9 mouse cellular contexts compared by ENCODE assay signal in genomic region chr15:81803425-81803951, GRCm38 (mm10). TPM values are rescaled to one million over a fixed set of nuclear protein-coding genes. Genes with fewer than 3 reads are reported as not detected.
DNase-seq lines count a peak whose midpoint lies in the region; ATAC-seq and TF ChIP-seq lines count a peak whose summit lies in the region.
"Had no signal": no experiment of that assay in that cellular context is flagged by ENCODE, and none has a peak within 500 bp of the region (broad histone marks: within the 10 kb centered on the region; RNA-seq: fewer than 3 reads in every experiment).

No protein-coding gene starts in this region.

- H3K9ac ChIP-seq in liver, adult 2 months (ENCODE audit: low read depth, low read length): peak overlapping the region; percentile 85
- no peak overlapping the region for H3K9ac ChIP-seq in intestine, embryonic 14.5 days (ENCODE audit: low read length)
- no peak overlapping the region for H3K9ac ChIP-seq in neural tube, embryonic 13.5 days

- ATAC-seq in intestine, embryonic 14.5 days (replicated peaks; ENCODE audit: low FRiP score, low TSS enrichment, low read depth): no peak
- no peak for ATAC-seq in neural tube, embryonic 13.5 days (ENCODE audit: low read depth)

- no peak for DNase-seq in gastrocnemius, adult 2 months
- DNase-seq in gastrocnemius, postnatal 25 days: no peak
- DNase-seq in liver, adult 2 months (ENCODE audit: extremely low read depth, low read depth, low spot score): no peak
- no peak for DNase-seq in liver
- no peak for DNase-seq in intestine, embryonic 14.5 days (ENCODE audit: low spot score)
- DNase-seq in spleen, postnatal 36 days (ENCODE audit: low spot score in 2 of 2): no peak
- DNase-seq in layer of hippocampus, adult 8-10 months (ENCODE audit: low spot score in 2 of 2): no peak
- DNase-seq: thymus, postnatal 36 days had no signal

- H3K4me3 ChIP-seq in gastrocnemius, adult 2 months: peak overlapping the region; percentile 83
- peak overlapping the region; percentile 79 for H3K4me3 ChIP-seq in liver, adult 2 months (ENCODE audit: insufficient read depth, low read depth, low read length)
- H3K4me3 ChIP-seq in intestine, embryonic 14.5 days (ENCODE audit: low read depth, low read length): no peak overlapping the region
- H3K4me3 ChIP-seq in neural tube, embryonic 13.5 days: no peak overlapping the region

- 63% methylated on average over 4 of the region's 4 CpGs for WGBS in liver, adult 2 months
- 59% methylated on average over 4 of the region's 4 CpGs for WGBS in intestine, embryonic 14.5 days
- 70% methylated on average over 4 of the region's 4 CpGs for WGBS in neural tube, embryonic 13.5 days

- no peak for TF ChIP-seq CTCF in gastrocnemius, adult 2 months (IDR thresholded peaks at IDR 0.05)
- TF ChIP-seq CTCF in liver, adult 2 months (IDR thresholded peaks at IDR 0.05; ENCODE audit: low read depth, low read length): no peak

- TF ChIP-seq POLR2A in liver, adult 2 months (IDR thresholded peaks at IDR 0.05; ENCODE audit: extremely low read depth, insufficient read depth, low read length): no peak

- H3K27ac ChIP-seq in gastrocnemius, adult 2 months: peak overlapping the region; percentile 96
- H3K27ac ChIP-seq in liver, adult 2 months (replicated peaks; ENCODE audit: insufficient read depth, low read depth, low read length): peak overlapping the region; percentile 94
- no peak overlapping the region; the same call in 1 of the 2 replicates for H3K27ac ChIP-seq in intestine, embryonic 14.5 days (ENCODE audit: low read depth)
- H3K27ac ChIP-seq in neural tube, embryonic 13.5 days (replicated peaks): no peak overlapping the region

- H3K79me2 ChIP-seq in liver, adult 2 months (ENCODE audit: control insufficient read depth, insufficient read depth, low read length): peaks cover 13% of the 10 kb centered on the region; the same call in 1 of the 2 replicates

- H3K27me3 ChIP-seq in liver, adult 2 months (ENCODE audit: control insufficient read depth, insufficient read depth, low read length): no peaks in the 10 kb centered on the region
- no peaks in the 10 kb centered on the region for H3K27me3 ChIP-seq in intestine, embryonic 14.5 days (replicated peaks; ENCODE audit: control insufficient read depth, insufficient read depth, low read length)
- H3K27me3 ChIP-seq in neural tube, embryonic 13.5 days: 0 out of 2 replicates have a peak, but pooled peaks cover 6% of the 10 kb centered on the region

- no peaks in the 10 kb centered on the region for H3K9me3 ChIP-seq in intestine, embryonic 14.5 days (ENCODE audit: control insufficient read depth, low read length)
- no peaks in the 10 kb centered on the region for H3K9me3 ChIP-seq in neural tube, embryonic 13.5 days

- H3K4me1 ChIP-seq in liver, adult 2 months (ENCODE audit: control insufficient read depth, insufficient read depth, low read length): peaks cover 48% of the 10 kb centered on the region
- H3K4me1 ChIP-seq in intestine, embryonic 14.5 days (replicated peaks; ENCODE audit: control insufficient read depth, insufficient read depth, low read length): peaks cover 13% of the 10 kb centered on the region; the same call in 1 of the 2 replicates
- peaks cover 38% of the 10 kb centered on the region for H3K4me1 ChIP-seq in neural tube, embryonic 13.5 days (replicated peaks)

- intact Hi-C loops in gastrocnemius, adult 2 months (cut with DNase I): no loop called here

- peaks cover 6% of the 10 kb centered on the region; the same call in 1 of the 2 replicates for H3K36me3 ChIP-seq in liver, adult 2 months (ENCODE audit: control insufficient read depth, insufficient read depth, low read length)
- no peaks in the 10 kb centered on the region for H3K36me3 ChIP-seq in intestine, embryonic 14.5 days (ENCODE audit: control insufficient read depth, insufficient read depth, low read length)
- H3K36me3 ChIP-seq in neural tube, embryonic 13.5 days: no peaks in the 10 kb centered on the region

- H3K4me2 ChIP-seq in intestine, embryonic 14.5 days (ENCODE audit: low read length): peak overlapping the region; percentile 52
- H3K4me2 ChIP-seq in neural tube, embryonic 13.5 days: peak overlapping the region; percentile 57; the same call in 1 of the 2 replicates

RNA-seq across cellular contexts. Expression of gene Tef, which starts 1.3 kb away (rescaled TPM):
- total RNA-seq in gastrocnemius, adult 2 months (2021): 100 to 1,000 TPM; 101 to 191 TPM
- total RNA-seq in gastrocnemius, postnatal 25 days (2021): 100 to 1,000 TPM; 113 to 168 TPM
- total RNA-seq in liver, adult 2 months (2014; rRNA removed): 156 and 163 TPM in 2 replicates
- 34.6 and 35.0 TPM in 2 replicates for polyA plus RNA-seq in liver, adult 2 months (2012; rRNA removed)
- polyA plus RNA-seq in intestine, embryonic 14.5 days (2014; fragmentation: Nextera tagmentation; extraction: Ambion mirVana): 17.7 and 21.0 TPM in 2 replicates
- polyA plus RNA-seq in neural tube, embryonic 13.5 days (2015; fragmentation: Nextera tagmentation; extraction: Ambion mirVana): 20.6 and 21.4 TPM in 2 replicates
- 100 to 1,000 TPM; 227 to 350 (median 284) TPM for total RNA-seq in layer of hippocampus, adult 8-10 months (2022)

RNA-seq across cellular contexts. Expression of gene Tob2, which starts 55.1 kb away (rescaled TPM):
- total RNA-seq in gastrocnemius, adult 2 months (2021): 100 to 1,000 TPM; 151 to 205 TPM
- total RNA-seq in gastrocnemius, postnatal 25 days (2021): 10 to 100 TPM; 47.4 to 85.8 TPM
- 15.8 and 25.6 TPM in 2 replicates for total RNA-seq in liver, adult 2 months (2014; rRNA removed)
- 20.9 and 21.6 TPM in 2 replicates for polyA plus RNA-seq in liver, adult 2 months (2012; rRNA removed)
- polyA plus RNA-seq in intestine, embryonic 14.5 days (2014; fragmentation: Nextera tagmentation; extraction: Ambion mirVana): 23.0 TPM in 2 replicates
- 13.5 and 16.5 TPM in 2 replicates for polyA plus RNA-seq in neural tube, embryonic 13.5 days (2015; fragmentation: Nextera tagmentation; extraction: Ambion mirVana)
- 10 to 100 TPM; 24.8 to 39.6 (median 30.6) TPM for total RNA-seq in layer of hippocampus, adult 8-10 months (2022)

RNA-seq across cellular contexts. Expression of gene Rangap1, which starts 58.2 kb away (rescaled TPM):
- 10 to 100 TPM; 23.7 to 24.1 TPM for total RNA-seq in gastrocnemius, adult 2 months (2021)
- 10 to 100 TPM; 18.7 to 23.1 TPM for total RNA-seq in gastrocnemius, postnatal 25 days (2021)
- total RNA-seq in liver, adult 2 months (2014; rRNA removed): 32.8 and 33.1 TPM in 2 replicates
- polyA plus RNA-seq in liver, adult 2 months (2012; rRNA removed): 21.6 and 24.8 TPM in 2 replicates
- 106 and 113 TPM in 2 replicates for polyA plus RNA-seq in intestine, embryonic 14.5 days (2014; fragmentation: Nextera tagmentation; extraction: Ambion mirVana)
- polyA plus RNA-seq in neural tube, embryonic 13.5 days (2015; fragmentation: Nextera tagmentation; extraction: Ambion mirVana): 114 and 115 TPM in 2 replicates
- total RNA-seq in layer of hippocampus, adult 8-10 months (2022): 100 to 1,000 TPM; 157 to 176 (median 168) TPM

RNA-seq across cellular contexts. Expression of gene Zc3h7b, which starts 58.6 kb away (rescaled TPM):
- total RNA-seq in gastrocnemius, adult 2 months (2021): 10 to 100 TPM; 30.2 to 34.3 TPM
- total RNA-seq in gastrocnemius, postnatal 25 days (2021): 10 to 100 TPM; 29.1 to 29.5 TPM
- total RNA-seq in liver, adult 2 months (2014; rRNA removed): 7.4 TPM in 2 replicates
- 11.9 and 13.1 TPM in 2 replicates for polyA plus RNA-seq in liver, adult 2 months (2012; rRNA removed)
- 30.9 and 31.2 TPM in 2 replicates for polyA plus RNA-seq in intestine, embryonic 14.5 days (2014; fragmentation: Nextera tagmentation; extraction: Ambion mirVana)
- polyA plus RNA-seq in neural tube, embryonic 13.5 days (2015; fragmentation: Nextera tagmentation; extraction: Ambion mirVana): 43.9 and 47.6 TPM in 2 replicates
- 100 to 1,000 TPM; 123 to 147 (median 135) TPM for total RNA-seq in layer of hippocampus, adult 8-10 months (2022)

Comparison
In these comparisons a context has a peak if more than half of its experiments do, and no peak if none do; other contexts are left out.
1. H3K27ac ChIP-seq: peak in gastrocnemius, adult 2 months (single experiment) and liver, adult 2 months (single experiment); none in intestine, embryonic 14.5 days (single experiment) and neural tube, embryonic 13.5 days (single experiment).
2. H3K4me3 ChIP-seq: peak in gastrocnemius, adult 2 months (single experiment) and liver, adult 2 months (single experiment); none in intestine, embryonic 14.5 days (single experiment) and neural tube, embryonic 13.5 days (single experiment).